Mouse (Mus musculus) thymus, postnatal 25 days (tissue): ENCODE results near the gene Hoxb1.

Source experiments
- DNase-seq: peaks from one replicate; pipeline ENCODE4 v3.0.0; 2022

The Hoxb1 gene

GRCm38 (mm10) chr11:96351312-96351711 lies 14.2 kb upstream of the Hoxb1 start:
- DNase-seq = no peak

DNA sequence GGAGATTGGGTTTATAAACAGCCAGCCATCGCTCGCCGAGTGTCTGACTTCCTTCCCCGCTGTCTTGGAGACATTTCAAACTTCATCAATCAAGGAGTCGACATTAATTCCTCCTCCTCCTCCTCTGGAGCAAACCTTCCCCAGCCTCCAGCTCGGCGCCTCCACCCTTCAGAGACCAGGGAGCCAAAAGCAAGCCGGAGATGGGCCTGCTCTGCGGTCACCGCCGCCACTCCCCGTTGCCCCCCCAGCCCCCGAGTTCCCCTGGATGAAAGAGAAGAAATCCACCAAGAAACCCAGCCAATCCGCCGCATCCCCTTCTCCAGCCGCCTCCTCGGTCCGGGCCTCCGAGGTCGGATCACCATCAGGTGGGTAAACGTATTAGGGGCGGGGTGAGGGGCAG lies 13.7 kb upstream of the Hoxb1 start:
- DNase-seq = no peak

GRCm38 (mm10) chr11:96352691-96353521 lies 12.6 kb upstream of the Hoxb1 start:
- no peak for DNase-seq

DNA sequence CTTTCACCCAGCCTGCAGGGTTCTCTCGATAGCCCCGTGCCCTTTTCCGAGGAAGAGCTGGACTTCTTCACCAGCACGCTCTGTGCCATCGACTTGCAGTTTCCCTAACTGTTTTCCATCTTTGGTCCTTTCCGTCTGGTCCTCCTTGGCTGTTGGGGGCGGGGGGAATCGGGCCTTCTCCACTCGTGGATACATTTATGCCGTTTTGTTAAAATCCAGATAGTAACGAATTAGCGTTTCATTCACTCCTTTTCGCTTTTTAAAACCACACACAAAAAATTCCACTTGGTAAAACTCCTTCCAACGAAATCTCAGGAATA lies 12.1 kb upstream of the Hoxb1 start:
- no peak for DNase-seq

- no peak for DNase-seq
Measured at GRCm38 (mm10) chr11:96353939-96354338, 11.6 kb upstream of the Hoxb1 start.

DNA sequence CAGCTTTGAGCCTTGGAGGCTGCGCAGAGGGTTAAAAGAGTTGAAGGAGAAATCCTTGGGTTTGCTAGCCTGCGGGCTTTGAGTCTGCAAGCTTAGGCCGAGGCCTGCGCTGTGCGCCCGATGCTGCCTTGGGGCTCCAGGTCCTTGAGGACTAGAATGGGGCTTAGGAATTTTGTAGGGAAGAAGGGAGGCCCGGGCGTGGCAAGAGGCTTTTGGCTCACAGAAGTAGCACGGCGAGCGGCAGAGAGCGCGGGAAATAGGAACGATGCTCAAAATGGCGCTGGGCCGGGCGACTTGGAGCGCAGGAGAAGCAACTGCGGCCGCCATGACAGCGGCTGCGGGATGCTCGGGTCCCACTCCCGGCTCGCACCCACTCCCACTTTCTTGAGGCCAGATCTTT lies 11.2 kb upstream of the Hoxb1 start:
- DNase-seq = no peak

- DNase-seq = no peak
Measured at GRCm38 (mm10) chr11:96354801-96355311, 10.7 kb upstream of the Hoxb1 start.

DNA sequence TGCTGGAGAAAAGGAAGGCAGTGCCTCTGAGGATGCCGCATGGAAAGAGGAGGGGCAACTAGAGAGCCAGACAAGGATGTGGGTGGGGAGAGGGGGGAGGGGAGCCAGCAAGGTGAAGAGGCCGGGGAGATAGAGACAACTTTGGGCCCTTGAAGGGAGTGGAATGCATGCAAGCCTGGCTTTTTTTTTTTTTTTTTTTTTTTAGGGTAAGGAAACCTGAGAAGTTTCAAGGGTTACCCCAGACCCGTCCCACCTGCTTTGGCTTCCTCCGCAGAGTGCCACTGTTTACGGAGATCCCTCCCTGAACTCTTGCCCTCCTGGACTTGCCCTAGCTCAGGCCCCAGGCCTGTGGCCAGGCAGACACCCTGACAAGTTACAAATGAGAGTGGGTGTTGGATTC lies 1.7 kb upstream of the Hoxb1 start:
- no peak for DNase-seq

- no peak for DNase-seq
Measured at GRCm38 (mm10) chr11:96366092-96367041, 815 bp downstream of the Hoxb1 start.

- no peak for DNase-seq
Measured at GRCm38 (mm10) chr11:96367141-96367540, 1.6 kb downstream of the Hoxb1 start.

- DNase-seq = no peak
Measured at GRCm38 (mm10) chr11:96368686-96369085, 3.1 kb downstream of the Hoxb1 start.

GRCm38 (mm10) chr11:96369140-96369539 lies 3.6 kb downstream of the Hoxb1 start:
- DNase-seq = no peak

- DNase-seq = no peak
Measured at GRCm38 (mm10) chr11:96371726-96372125, 6.2 kb downstream of the Hoxb1 start.

GRCm38 (mm10) chr11:96372519-96372918 lies 7.0 kb downstream of the Hoxb1 start:
- no peak for DNase-seq

DNA sequence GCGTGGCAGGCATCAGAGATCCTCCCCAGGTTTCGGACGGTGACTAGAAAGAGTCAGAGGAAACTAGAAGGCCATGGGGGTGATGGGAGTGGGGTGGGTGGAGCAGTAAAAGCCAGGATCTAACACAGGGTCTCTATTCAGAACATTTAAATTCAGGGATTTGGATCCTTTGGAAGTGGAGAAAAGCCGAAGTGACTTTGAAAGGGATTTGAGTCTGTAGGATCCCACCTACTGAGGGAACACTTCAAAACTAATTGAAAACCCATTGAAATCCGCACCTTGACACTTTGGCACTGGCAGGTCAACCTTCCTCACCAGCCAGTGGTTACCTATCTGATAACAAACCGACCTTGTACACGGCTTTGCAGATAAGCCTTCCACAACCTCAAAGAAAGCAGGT lies 9.3 kb downstream of the Hoxb1 start:
- no peak for DNase-seq

- DNase-seq = no peak
Measured at GRCm38 (mm10) chr11:96383381-96383780, 17.8 kb downstream of the Hoxb1 start.

- DNase-seq = no peak
Measured at GRCm38 (mm10) chr11:96387635-96388034, 22.1 kb downstream of the Hoxb1 start.

GRCm38 (mm10) chr11:96396772-96397626 lies 31.4 kb downstream of the Hoxb1 start:
- no peak for DNase-seq

GRCm38 (mm10) chr11:96397806-96398335 lies 32.3 kb downstream of the Hoxb1 start:
- no peak for DNase-seq

DNA sequence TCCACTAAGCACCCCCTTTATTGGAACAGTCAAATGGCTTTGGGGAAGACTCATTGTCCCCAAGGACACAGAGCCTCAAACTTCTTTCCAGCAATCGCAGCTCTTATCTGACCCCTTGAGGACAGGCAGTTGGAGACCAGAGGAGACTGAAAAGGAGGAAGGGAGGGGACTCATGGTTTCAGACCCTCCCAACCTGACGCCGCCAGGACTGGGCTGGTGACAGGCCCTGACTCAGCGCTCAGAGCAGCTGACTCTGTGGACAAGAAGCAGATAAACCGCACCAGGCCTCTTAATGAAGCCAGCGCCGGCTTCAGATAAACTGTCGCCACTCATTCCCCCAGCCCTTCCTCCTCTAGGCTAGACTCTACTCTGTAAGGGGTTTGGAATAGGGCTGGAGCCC lies 34.4 kb downstream of the Hoxb1 start:
- DNase-seq = no peak

DNA sequence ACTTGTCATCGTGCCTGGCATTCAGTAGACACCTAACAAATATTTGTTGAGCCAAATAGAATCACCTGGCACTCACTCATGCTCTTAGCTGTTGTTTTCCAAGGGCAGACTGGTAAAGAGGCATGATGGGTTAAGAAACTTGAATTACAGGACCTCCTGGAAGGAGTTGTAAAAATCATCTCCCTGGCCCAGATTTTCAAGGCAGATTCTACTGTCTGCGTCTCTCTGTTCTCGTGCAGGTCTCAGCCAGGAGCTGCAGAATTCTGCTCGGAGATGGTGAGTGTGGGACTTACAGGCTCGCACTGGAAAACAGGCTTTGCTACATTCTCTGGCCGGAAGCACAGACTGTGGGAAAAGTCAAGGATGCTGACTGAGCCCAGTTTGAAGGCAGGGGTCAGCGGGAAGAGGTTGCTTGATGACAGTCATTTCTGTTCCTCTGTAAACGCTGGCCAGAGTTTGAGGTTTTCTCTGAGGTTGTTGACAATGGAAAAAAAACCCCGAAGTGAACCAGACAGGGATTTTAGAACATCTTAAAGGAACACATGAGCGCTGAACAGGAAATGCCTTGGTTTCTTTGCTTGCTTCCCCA lies 38.6 kb downstream of the Hoxb1 start:
- no peak for DNase-seq

DNA sequence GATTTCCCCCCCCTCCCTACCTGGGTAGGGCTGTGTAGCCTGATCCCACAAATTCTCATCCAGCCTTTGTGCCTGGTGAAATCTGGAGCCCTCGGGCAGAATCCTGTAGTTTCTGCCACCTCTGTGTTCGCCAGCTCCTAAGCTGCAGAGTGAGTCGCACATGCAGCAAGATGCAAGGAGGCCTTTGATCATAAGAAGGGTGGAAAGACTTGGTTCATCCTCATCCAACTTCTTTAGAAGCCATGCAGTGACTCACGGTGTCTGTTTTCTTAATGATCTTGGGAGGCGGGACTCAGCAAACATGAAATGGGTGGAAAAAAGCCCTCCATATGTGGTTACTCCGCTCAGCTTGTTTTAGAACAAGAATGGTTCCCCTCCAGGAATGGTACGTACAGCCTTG lies 39.3 kb downstream of the Hoxb1 start:
- DNase-seq = no peak
